Mouse (Mus musculus) ES-Bruce4 (cell line): ENCODE measurements around the gene Gm29609. TPM values are rescaled to one million over a fixed set of nuclear protein-coding genes. Genes with fewer than 3 reads are reported as not detected.
A peak's percentile ranks its signal among the peaks of the same experiment; 100 is the strongest.

Source experiments
- H3K27ac ChIP-seq: 2 replicates; pipeline ENCODE4 v1.5.1; 2012; ENCODE audit warnings: low read length, inconsistent platforms; ENCODE audit not compliant: insufficient read depth
- H3K27me3 ChIP-seq: 2 replicates; pipeline ENCODE4 v1.6.1; 2012; ENCODE audit warnings: mild to moderate bottlenecking, low read length, inconsistent platforms; ENCODE audit not compliant: control insufficient read depth, poor library complexity, insufficient read depth, severe bottlenecking
- H3K36me3 ChIP-seq: 2 replicates; pipeline ENCODE4 v1.6.1; 2012; ENCODE audit warnings: inconsistent platforms, mild to moderate bottlenecking, low read length, moderate library complexity; ENCODE audit not compliant: control insufficient read depth, poor library complexity, insufficient read depth, severe bottlenecking
- H3K4me1 ChIP-seq: one replicate; pipeline ENCODE4 v1.8.1; 2011; ENCODE audit warnings: low read length; ENCODE audit not compliant: control insufficient read depth, insufficient read depth
- H3K4me3 ChIP-seq: 2 replicates; pipeline ENCODE4 v1.5.1; 2011; ENCODE audit warnings: low read depth, mild to moderate bottlenecking, low read length
- H3K9ac ChIP-seq: 2 replicates; pipeline ENCODE4 v1.6.1; 2012; ENCODE audit warnings: low read depth, mild to moderate bottlenecking, inconsistent platforms; ENCODE audit not compliant: poor library complexity, severe bottlenecking
- H3K9me3 ChIP-seq: replicated peaks from 2 replicates; pipeline ENCODE4 v1.6.1; 2012; ENCODE audit warnings: mild to moderate bottlenecking, low read length, inconsistent platforms; ENCODE audit not compliant: control insufficient read depth, poor library complexity, insufficient read depth, severe bottlenecking
- CTCF ChIP-seq: IDR thresholded peaks from one replicate; pipeline ENCODE4 v1.8.1; 2011; ENCODE audit warnings: low read depth, low read length
- EP300 ChIP-seq: IDR thresholded peaks from 2 replicates; pipeline ENCODE4 v1.6.1; 2011; ENCODE audit warnings: low read depth, low read length; ENCODE audit not compliant: insufficient read depth
- POLR2A ChIP-seq: IDR thresholded peaks from one replicate; pipeline ENCODE4 v1.8.1; 2011; ENCODE audit warnings: low read length; ENCODE audit not compliant: insufficient read depth
- polyA plus RNA-seq: library from polyadenylated mRNA; stranded (reverse); fragments of >200 nt; gene quantifications from 2 replicates; pipeline ENCODE4 v1.2.4, GENCODE M21; 2011; ENCODE audit warnings: low read depth; ENCODE audit not compliant: missing spikeins, insufficient read depth, insufficient read length

Gm29609 gene
- polyA plus RNA-seq, 1 experiment, result 2.6 TPM

DNA sequence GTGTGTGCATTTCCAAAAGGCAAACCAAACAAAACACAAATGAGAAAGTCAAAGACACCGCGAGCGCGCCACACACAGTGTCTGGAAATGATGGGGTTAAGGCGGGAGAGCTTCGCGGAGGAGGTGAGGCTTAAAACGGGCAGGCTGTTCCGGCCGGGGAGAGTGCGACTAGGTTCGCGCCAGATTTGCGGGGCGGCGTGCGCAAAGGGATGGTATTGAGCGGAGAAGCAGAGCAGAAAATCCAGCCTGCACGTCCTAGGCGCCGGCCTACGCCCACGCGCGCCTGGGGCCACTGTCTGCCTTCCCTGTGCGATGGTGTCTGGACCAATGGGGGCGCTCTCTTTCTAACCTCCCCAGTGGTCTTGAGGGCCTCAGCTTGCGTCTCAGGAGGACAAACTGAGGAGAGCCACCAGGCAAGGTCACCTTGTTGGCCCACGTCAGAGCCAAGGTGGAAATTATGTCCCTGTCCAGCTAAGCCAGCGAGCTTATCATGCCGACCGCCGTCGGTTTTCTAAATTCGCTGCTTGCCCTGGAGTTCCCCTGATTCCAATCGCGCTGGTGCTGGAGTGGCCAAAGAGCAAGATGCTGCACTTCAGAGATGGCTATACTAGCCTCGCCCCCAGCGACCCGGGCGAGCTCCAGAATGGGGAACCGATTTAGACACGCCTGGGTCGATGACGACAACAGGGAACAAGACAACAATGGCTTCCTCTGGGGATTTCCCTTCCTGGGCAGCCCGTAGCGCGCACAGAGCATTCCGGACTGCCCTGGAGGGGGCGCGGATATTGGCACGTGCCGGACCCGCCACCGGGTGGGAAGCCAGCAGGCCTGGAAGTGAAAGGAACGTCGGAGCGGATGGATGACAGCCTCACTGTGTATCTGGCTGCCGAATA is 84.7 kb downstream of the Gm29609 start:
- peak overlapping the region; percentile 26 for H3K4me3 ChIP-seq
- H3K4me1 ChIP-seq, result no peaks in the 10 kb centered on the region
- H3K36me3 ChIP-seq, result no peaks in the 10 kb centered on the region
- H3K27ac ChIP-seq, result no peak overlapping the region
- no peaks in the 10 kb centered on the region for H3K9me3 ChIP-seq
- H3K9ac ChIP-seq, result peak overlapping the region; percentile 2; the same call in 1 of the 2 replicates
- TF ChIP-seq EP300 (no peak), POLR2A (no peak), CTCF (no peak)
- peaks cover 10% of the 10 kb centered on the region for H3K27me3 ChIP-seq

Other genes starting within 250 kb of the Gm29609 start
- gene Cgref1, start 234.3 kb downstream of the Gm29609 start, polyA plus RNA-seq, result 26.1 and 26.3 TPM in 2 replicates
- gene Preb, start 219.6 kb downstream of the Gm29609 start, polyA plus RNA-seq, result 71.0 and 84.4 TPM in 2 replicates
- not detected in 2 replicates for gene Tcf23, start 211.2 kb downstream of the Gm29609 start, polyA plus RNA-seq
- gene Atraid, start 131.6 kb downstream of the Gm29609 start, polyA plus RNA-seq, result 28.6 and 31.8 TPM in 2 replicates
- gene Slc5a6, start 131.0 kb downstream of the Gm29609 start, polyA plus RNA-seq, result 9.8 and 12.8 TPM in 2 replicates
- gene Cad, start 125.1 kb downstream of the Gm29609 start, polyA plus RNA-seq, result 147 and 148 TPM in 2 replicates
- gene Dnajc5g, start 73.6 kb downstream of the Gm29609 start, polyA plus RNA-seq, result not detected in 2 replicates
- 8.5 and 9.2 TPM in 2 replicates for gene Slc30a3, start 71.7 kb downstream of the Gm29609 start, polyA plus RNA-seq
- gene Trim54, start 63.2 kb downstream of the Gm29609 start, polyA plus RNA-seq, result 5.1 TPM in 2 replicates
- gene Ucn, start 41.1 kb downstream of the Gm29609 start, polyA plus RNA-seq, result not detected in 2 replicates
- gene Mpv17, start 25.7 kb downstream of the Gm29609 start, polyA plus RNA-seq, result 58.1 and 60.0 TPM in 2 replicates
- gene Gtf3c2, start 233 bp upstream of the Gm29609 start, polyA plus RNA-seq, result 104 and 106 TPM in 2 replicates
- 40.0 and 45.9 TPM in 2 replicates for gene Snx17, start 13.3 kb upstream of the Gm29609 start, polyA plus RNA-seq
- 40.7 and 45.2 TPM in 2 replicates for gene Eif2b4, start 13.5 kb upstream of the Gm29609 start, polyA plus RNA-seq
- 25.5 and 25.8 TPM in 2 replicates for gene Zfp513, start 22.4 kb upstream of the Gm29609 start, polyA plus RNA-seq
- 188 and 225 TPM in 2 replicates for gene Ppm1g, start 40.8 kb upstream of the Gm29609 start, polyA plus RNA-seq
- gene Nrbp1, start 61.0 kb upstream of the Gm29609 start, polyA plus RNA-seq, result 55.4 and 68.6 TPM in 2 replicates
- gene Gm9970, start 61.3 kb upstream of the Gm29609 start, polyA plus RNA-seq, result not detected in 2 replicates
- 15.6 and 17.4 TPM in 2 replicates for gene Krtcap3, start 71.8 kb upstream of the Gm29609 start, polyA plus RNA-seq
- gene Ift172, start 111.2 kb upstream of the Gm29609 start, polyA plus RNA-seq, result 21.3 and 27.2 TPM in 2 replicates
- 19.9 and 23.4 TPM in 2 replicates for gene Fndc4, start 116.2 kb upstream of the Gm29609 start, polyA plus RNA-seq
- 0.48 and 1.1 TPM in 2 replicates for gene Gckr, start 117.5 kb upstream of the Gm29609 start, polyA plus RNA-seq